Mouse (Mus musculus): ENCODE measurements around the gene Mpzl2.

DNA sequence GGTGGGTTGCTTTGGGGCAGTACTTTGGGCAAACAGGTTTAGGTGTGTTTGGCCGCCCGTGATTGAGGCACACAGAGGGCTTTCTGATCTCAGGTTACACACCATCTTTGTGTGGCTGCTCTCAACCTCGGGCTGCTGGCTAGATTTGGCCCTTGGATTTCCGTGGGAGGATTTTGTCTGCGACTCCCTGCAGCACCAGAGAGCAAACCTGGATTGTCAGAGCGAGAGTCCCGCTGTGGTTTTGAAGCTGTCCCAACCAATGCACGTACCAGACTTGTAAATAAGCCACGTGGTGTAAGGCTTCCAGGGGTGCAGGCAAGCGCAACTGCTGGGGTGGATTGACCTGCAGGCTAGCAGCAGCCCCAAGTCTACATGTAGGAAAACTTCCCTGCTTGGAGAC lies 3.3 kb downstream of the Mpzl2 start:
- no peak for TF ChIP-seq GATA1 (IDR thresholded peaks at IDR 0.05; ENCODE audit: borderline replicate concordance, low read length)
- TF ChIP-seq FLI1 (IDR thresholded peaks at IDR 0.05; ENCODE audit: low read length): no peak
